Mouse (Mus musculus) midbrain, embryonic 10.5 days (tissue): Measurements from ENCODE around the gene Mnat1. TPM values are rescaled to one million over a fixed set of nuclear protein-coding genes. Genes with fewer than 3 reads are reported as not detected.

Source experiments
- DNase-seq: peaks from one replicate; pipeline ENCODE4 v3.0.0-alpha.2; 2017; ENCODE audit warnings: low spot score
- H3K27ac ChIP-seq: fragments of 300-500 bp; sonication (generic); replicated peaks from 2 replicates; pipeline ENCODE4 v1.5.1; 2016; ENCODE audit warnings: mild to moderate bottlenecking
- H3K27me3 ChIP-seq: fragments of 300-500 bp; sonication (generic); 2 replicates; pipeline ENCODE4 v1.6.1; 2016; ENCODE audit warnings: low read depth, mild to moderate bottlenecking; ENCODE audit not compliant: poor library complexity, severe bottlenecking
- H3K36me3 ChIP-seq: fragments of 300-500 bp; sonication (generic); 2 replicates; pipeline ENCODE4 v1.6.1; 2016; ENCODE audit warnings: mild to moderate bottlenecking, moderate library complexity
- H3K4me1 ChIP-seq: fragments of 300-500 bp; sonication (generic); 2 replicates; pipeline ENCODE4 v1.6.1; 2016
- H3K4me3 ChIP-seq: fragments of 300-500 bp; sonication (generic); 2 replicates; pipeline ENCODE4 v1.5.1; 2016; ENCODE audit warnings: mild to moderate bottlenecking, moderate library complexity
- H3K9me3 ChIP-seq: fragments of 300-500 bp; sonication (generic); replicated peaks from 2 replicates; pipeline ENCODE4 v1.6.1; 2016; ENCODE audit warnings: mild to moderate bottlenecking
- WGBS: fragments of 180-500 bp; shearing (Covaris S2); methylation state at CpG from one replicate; pipeline ENCODE4 v1.1.7; 2016; 5-methylcytosine and 5-hydroxymethylcytosine counted together
- polyA plus RNA-seq: library from polyadenylated mRNA; unstranded; fragments of >200 nt; fragmentation: Nextera tagmentation; extraction: Ambion mirVana; gene quantifications from 2 replicates; pipeline ENCODE4 v1.2.1, GENCODE M21; 2016

The Mnat1 gene
- polyA plus RNA-seq, 1 experiment from 2014 or later, result 35.3 TPM

GRCm38 (mm10) chr12:73304636-73305035 is 181.1 kb downstream of the Mnat1 start:
- Histone ChIP-seq H3K4me3 (no peak overlapping the region), H3K9me3 (no peaks in the 10 kb centered on the region), H3K27ac (no peak overlapping the region), H3K4me1 (no peaks in the 10 kb centered on the region), H3K36me3 (peaks cover 13% of the 10 kb centered on the region), H3K27me3 (no peaks in the 10 kb centered on the region)
- 93% methylated on average over 4 of the region's 4 CpGs for WGBS
- DNase-seq, result no peak

- H3K4me1 ChIP-seq, result no peaks in the 10 kb centered on the region
- H3K36me3 ChIP-seq, result peaks cover 13% of the 10 kb centered on the region
- H3K4me3 ChIP-seq, result no peak overlapping the region
- H3K9me3 ChIP-seq, result no peaks in the 10 kb centered on the region
- H3K27me3 ChIP-seq, result no peaks in the 10 kb centered on the region
- H3K27ac ChIP-seq, result no peak overlapping the region
- WGBS, result 93% methylated on average over 4 of the region's 4 CpGs
- DNase-seq, result no peak
Measured at GRCm38 (mm10) chr12:73307750-73308149, 184.2 kb downstream of the Mnat1 start.

- Histone ChIP-seq H3K36me3 (peaks cover 13% of the 10 kb centered on the region), H3K4me1 (no peaks in the 10 kb centered on the region), H3K4me3 (no peak overlapping the region), H3K27ac (no peak overlapping the region), H3K27me3 (no peaks in the 10 kb centered on the region), H3K9me3 (no peaks in the 10 kb centered on the region)
- no peak for DNase-seq
- WGBS, result 88% methylated on average over 2 of the region's 2 CpGs
Measured at GRCm38 (mm10) chr12:73308711-73309110, 185.2 kb downstream of the Mnat1 start.

- DNase-seq, result no peak
- Histone ChIP-seq H3K27me3 (no peaks in the 10 kb centered on the region), H3K4me1 (peaks cover 10% of the 10 kb centered on the region), H3K27ac (no peak overlapping the region), H3K36me3 (peaks cover 9% of the 10 kb centered on the region), H3K4me3 (no peak overlapping the region), H3K9me3 (no peaks in the 10 kb centered on the region)
- 89% methylated on average over 7 of the region's 7 CpGs for WGBS
Measured at GRCm38 (mm10) chr12:73317706-73318686, 194.5 kb downstream of the Mnat1 start.

Other genes starting within 250 kb of the Mnat1 start
- 0.66 and 1.8 TPM in 2 replicates for gene Six6, start 183.8 kb upstream of the Mnat1 start, polyA plus RNA-seq
- gene 4930447C04Rik, start 182.9 kb upstream of the Mnat1 start, polyA plus RNA-seq, result 1.8 and 2.3 TPM in 2 replicates
- gene Six1, start 69.8 kb upstream of the Mnat1 start, polyA plus RNA-seq, result 8.3 and 8.5 TPM in 2 replicates
- gene Six4, start 10.3 kb upstream of the Mnat1 start, polyA plus RNA-seq, result 3.1 and 3.9 TPM in 2 replicates
- gene Trmt5, start 163.0 kb downstream of the Mnat1 start, polyA plus RNA-seq, result 18.6 and 22.6 TPM in 2 replicates
- 7.0 and 9.7 TPM in 2 replicates for gene Slc38a6, start 163.1 kb downstream of the Mnat1 start, polyA plus RNA-seq